In the genomic region with DNA sequence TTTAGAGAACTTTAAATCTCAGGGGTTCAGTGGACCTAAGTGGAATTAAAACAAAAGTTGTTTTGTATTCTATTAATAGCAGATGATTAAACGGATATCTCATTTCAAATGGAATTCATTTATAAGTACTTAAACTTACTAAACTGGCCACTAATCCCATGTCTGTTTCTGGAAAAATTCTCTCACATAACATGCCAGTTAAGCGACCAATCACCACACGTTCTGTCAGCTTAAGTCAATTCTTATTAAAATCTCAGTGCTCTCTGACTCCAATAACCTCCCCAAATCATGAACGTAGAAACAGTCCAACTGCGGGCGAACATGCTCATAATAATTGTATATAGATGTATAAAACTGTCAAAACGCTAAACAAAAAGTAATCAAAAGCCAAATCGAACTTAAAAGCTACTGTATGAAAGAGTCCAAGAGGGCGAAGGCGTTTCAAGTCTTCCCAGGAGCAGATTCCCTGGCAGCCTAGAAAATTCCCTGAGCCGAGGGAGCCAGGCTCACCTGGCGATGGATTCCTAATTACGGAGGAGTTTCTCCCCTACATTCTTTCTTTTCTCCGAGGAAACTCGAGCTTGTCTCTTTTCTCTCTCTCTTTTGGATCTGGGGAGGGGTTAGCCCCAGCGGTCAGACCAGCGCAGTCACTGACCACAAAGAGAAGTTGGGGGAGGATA, we compare ENCODE assay signal across 8 mouse cellular contexts. TPM values are rescaled to one million over a fixed set of nuclear protein-coding genes. Genes with fewer than 3 reads are reported as not detected.
A peak's percentile ranks its signal among the peaks of the same experiment; 100 is the strongest.
DNase-seq lines count a peak whose midpoint lies in the region; ATAC-seq and TF ChIP-seq lines count a peak whose summit lies in the region.

No protein-coding gene starts in this region.

- H3K9ac ChIP-seq in ES-Bruce4 (ENCODE audit: low read depth, poor library complexity, severe bottlenecking), result peak overlapping the region; percentile 71
- H3K9ac ChIP-seq in heart, postnatal 0 days (replicated peaks; ENCODE audit: low read depth, low read length), result peak overlapping the region; percentile 65

- H3K36me3 ChIP-seq in ES-Bruce4 (ENCODE audit: control insufficient read depth, insufficient read depth, low read length, poor library complexity, severe bottlenecking), result no peaks in the 10 kb centered on the region
- no peaks in the 10 kb centered on the region for H3K36me3 ChIP-seq in heart, postnatal 0 days (replicated peaks; ENCODE audit: control insufficient read depth, insufficient read depth, low read length)

- H3K4me3 ChIP-seq in gastrocnemius, adult 2 months, result peak overlapping the region; percentile 87
- peak overlapping the region; percentile 72 for H3K4me3 ChIP-seq in ES-Bruce4 (ENCODE audit: low read depth, low read length)
- peak overlapping the region; percentile 72 for H3K4me3 ChIP-seq in heart, postnatal 0 days (ENCODE audit: low read depth, low read length)

- ATAC-seq in heart, postnatal 0 days (ENCODE audit: insufficient read depth, low read depth), result no peak
- no peak for ATAC-seq in cerebellum, adult (ENCODE audit: insufficient number of reproducible peaks, low FRiP score, low TSS enrichment)

- no peak for DNase-seq in gastrocnemius, adult 2 months
- no peak for DNase-seq in gastrocnemius, postnatal 25 days
- DNase-seq in heart, postnatal 0 days (ENCODE audit: low spot score), result no peak
- peak; percentile 12 for DNase-seq in lung, postnatal 14 days
- DNase-seq in gastrocnemius, postnatal 36 days, result no peak
- DNase-seq in cerebellum, adult 9-10 months, result no peak

- 8% methylated on average over 17 of the region's 17 CpGs for WGBS in heart, postnatal 0 days

- peak overlapping the region; percentile 77 for H3K4me2 ChIP-seq in heart, postnatal 0 days (ENCODE audit: low read depth, low read length)

- H3K27ac ChIP-seq in gastrocnemius, adult 2 months, result peak overlapping the region; percentile 46; the same call in 1 of the 2 replicates
- H3K27ac ChIP-seq in ES-Bruce4 (ENCODE audit: insufficient read depth, low read length), result no peak overlapping the region
- peak overlapping the region; percentile 87 for H3K27ac ChIP-seq in heart, postnatal 0 days (ENCODE audit: low read depth)

- TF ChIP-seq POLR2A in ES-Bruce4 (IDR thresholded peaks at IDR 0.05; ENCODE audit: insufficient read depth, low read length), result no peak

- intact Hi-C loops in gastrocnemius, adult 2 months (cut with DNase I), result loop anchor here (5.0 kb wide), 1 partner anchor 100 kb away; no protein-coding TSS in a partner anchor
- intact Hi-C loops in gastrocnemius, postnatal 36 days (cut with DNase I), result loop anchor here (5.0 kb wide), 2 partner anchors 40 to 100 kb away; no protein-coding TSS in a partner anchor

- no peaks in the 10 kb centered on the region for H3K27me3 ChIP-seq in ES-Bruce4 (ENCODE audit: control insufficient read depth, insufficient read depth, low read length, poor library complexity, severe bottlenecking)
- H3K27me3 ChIP-seq in heart, postnatal 0 days (ENCODE audit: control insufficient read depth, insufficient read depth, low read length), result no peaks in the 10 kb centered on the region

- no peak for TF ChIP-seq EP300 in ES-Bruce4 (IDR thresholded peaks at IDR 0.05; ENCODE audit: insufficient read depth, low read depth, low read length)
- no peak for TF ChIP-seq EP300 in heart, postnatal 0 days (IDR thresholded peaks at IDR 0.05; ENCODE audit: low read depth)

- H3K4me1 ChIP-seq in ES-Bruce4 (ENCODE audit: control insufficient read depth, insufficient read depth, low read length), result no peaks in the 10 kb centered on the region
- no peaks in the 10 kb centered on the region; the same call in 1 of the 2 replicates for H3K4me1 ChIP-seq in heart, postnatal 0 days (ENCODE audit: control insufficient read depth, insufficient read depth)

- no peak for TF ChIP-seq CTCF in gastrocnemius, adult 2 months (IDR thresholded peaks at IDR 0.05)
- TF ChIP-seq CTCF in ES-Bruce4 (IDR thresholded peaks at IDR 0.05; ENCODE audit: low read depth, low read length), result no peak
- no peak for TF ChIP-seq CTCF in heart, postnatal 0 days (IDR thresholded peaks at IDR 0.05; ENCODE audit: low read depth)

- H3K9me3 ChIP-seq in ES-Bruce4 (replicated peaks; ENCODE audit: control insufficient read depth, insufficient read depth, low read length, poor library complexity, severe bottlenecking), result no peaks in the 10 kb centered on the region
- H3K9me3 ChIP-seq in heart, postnatal 0 days (replicated peaks; ENCODE audit: control insufficient read depth, low read length), result no peaks in the 10 kb centered on the region

RNA-seq across cellular contexts. Expression of gene Baiap2l1, which starts 1.0 kb away (rescaled TPM):
- total RNA-seq in gastrocnemius, adult 2 months (2021), result under 1 TPM; 0.13 to 0.53 TPM
- under 1 TPM; 0.35 to 0.84 TPM for total RNA-seq in gastrocnemius, postnatal 25 days (2021)
- polyA plus RNA-seq in ES-Bruce4 (2011; ENCODE audit: insufficient read depth, insufficient read length, low read depth, missing spikeins), result 18.2 and 21.7 TPM in 2 replicates
- total RNA-seq in heart, postnatal 0 days (2014; rRNA removed; ENCODE audit: low replicate concordance), result 6.0 and 6.2 TPM in 2 replicates
- 10.2 and 11.1 TPM in 2 replicates for polyA plus RNA-seq in heart, postnatal 0 days (2015; fragmentation: Nextera tagmentation; extraction: Ambion mirVana)
- under 1 TPM; 0.51 to 0.52 TPM for total RNA-seq in gastrocnemius, postnatal 36 days (2021)
